Mouse (Mus musculus) frontal cortex, adult (tissue): ENCODE measurements around the gene Prkci.

Experiments used
- ATAC-seq: cut with Nextera tagmentation; 2 replicates; pipeline ENCODE4 v1.9.2; 2017; ENCODE audit warnings: mild to moderate bottlenecking, moderate library complexity, mixed read lengths; ENCODE audit not compliant: low TSS enrichment

Prkci gene

DNA sequence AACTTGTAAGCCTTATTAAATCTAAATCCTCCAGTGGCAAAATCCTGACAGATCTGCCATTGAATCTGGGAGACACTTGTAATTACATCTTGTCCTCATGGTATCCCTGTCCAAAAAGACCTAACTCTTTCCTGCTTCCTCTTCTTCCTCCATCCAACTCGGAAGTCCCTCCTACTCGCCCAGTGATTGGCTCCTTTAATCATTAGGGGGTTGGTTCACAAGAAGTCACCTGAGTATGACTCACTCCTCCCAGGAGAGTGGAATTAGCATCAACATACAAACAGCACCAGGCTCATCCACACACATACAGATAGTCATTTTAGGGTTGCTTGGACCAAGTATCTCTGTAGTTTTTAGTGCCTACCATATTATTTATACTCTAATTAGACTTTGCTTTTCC, 47.4 kb downstream of the Prkci start:
- no peak for ATAC-seq

DNA sequence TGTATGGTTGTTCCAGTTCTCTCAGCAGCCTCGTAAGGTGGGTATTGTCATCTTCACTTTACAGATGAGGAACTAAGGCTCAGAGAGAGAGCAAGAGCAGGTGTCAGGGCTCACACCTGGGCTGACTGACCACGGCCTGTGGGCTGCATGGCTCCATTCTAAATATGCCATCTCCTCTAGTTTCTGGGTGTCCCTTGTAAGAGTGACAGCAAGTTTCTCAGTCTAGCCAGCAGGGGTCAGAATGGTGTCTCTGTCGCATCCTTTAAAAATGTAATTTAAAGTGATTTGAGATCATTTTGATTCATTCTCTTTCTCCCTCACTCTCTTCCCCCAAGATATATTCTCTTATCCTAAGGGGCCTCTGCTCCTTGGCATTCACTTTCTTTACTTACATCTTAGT, 51.7 kb downstream of the Prkci start:
- no peak for ATAC-seq

DNA sequence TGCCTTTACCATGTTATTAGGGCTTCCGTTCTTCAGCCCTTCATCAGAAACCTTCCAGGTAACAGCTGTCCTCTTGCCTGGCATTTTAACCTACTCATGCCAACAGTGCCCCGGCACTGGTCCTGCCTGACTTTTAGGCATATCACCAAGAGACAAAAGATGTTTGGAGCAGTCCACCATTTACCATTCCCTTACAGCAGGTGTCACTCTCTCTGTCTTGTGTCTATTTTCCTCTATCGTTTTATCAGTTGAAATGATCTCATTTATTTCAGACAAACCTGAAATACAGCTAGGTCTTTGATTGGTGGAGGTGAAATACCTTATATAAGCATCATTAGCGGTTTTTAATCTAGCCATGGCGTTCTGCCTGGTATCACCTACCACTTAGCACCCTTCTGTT, 53.5 kb downstream of the Prkci start:
- ATAC-seq: peak; percentile 16; the same call in 1 of the 2 replicates

DNA sequence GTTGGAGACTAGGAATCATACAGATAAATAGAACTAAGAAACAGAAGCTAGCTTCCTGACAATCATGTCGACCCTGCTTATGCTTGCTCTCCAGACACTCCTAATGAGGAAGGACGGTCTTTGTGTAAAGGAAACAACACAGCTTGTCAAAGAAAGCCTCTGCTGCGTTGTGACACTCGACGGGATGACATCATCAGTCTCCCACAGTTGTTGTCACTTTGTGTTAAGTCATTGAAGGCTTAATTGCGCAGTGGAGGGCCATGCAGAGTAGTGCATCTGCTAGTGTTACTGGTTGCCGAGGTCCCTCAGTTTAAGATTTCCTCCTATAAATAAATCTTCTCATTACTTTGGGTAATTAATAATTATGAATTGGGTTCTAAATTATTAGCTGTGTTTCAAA, 54.8 kb downstream of the Prkci start:
- no peak for ATAC-seq

DNA sequence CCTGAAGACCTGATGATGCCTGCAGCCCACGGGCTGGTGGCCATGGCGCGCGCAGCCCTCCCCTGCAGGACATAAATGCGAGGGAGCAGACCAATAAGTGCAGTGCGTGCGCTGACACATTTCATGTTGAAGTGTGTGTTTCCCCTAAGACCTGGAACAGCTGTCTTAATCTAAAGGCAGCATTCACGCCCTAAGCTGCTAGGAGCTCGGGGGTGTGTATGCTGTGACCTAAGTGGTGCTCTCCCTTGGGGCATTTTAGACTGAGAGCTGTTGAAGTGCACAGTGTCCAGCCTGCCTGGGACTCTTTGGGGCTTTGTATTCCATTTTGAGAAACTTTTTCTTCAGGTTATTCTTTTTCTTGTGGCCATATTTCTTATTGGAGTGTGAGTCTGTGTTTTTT, 56.2 kb downstream of the Prkci start:
- ATAC-seq: no peak

DNA sequence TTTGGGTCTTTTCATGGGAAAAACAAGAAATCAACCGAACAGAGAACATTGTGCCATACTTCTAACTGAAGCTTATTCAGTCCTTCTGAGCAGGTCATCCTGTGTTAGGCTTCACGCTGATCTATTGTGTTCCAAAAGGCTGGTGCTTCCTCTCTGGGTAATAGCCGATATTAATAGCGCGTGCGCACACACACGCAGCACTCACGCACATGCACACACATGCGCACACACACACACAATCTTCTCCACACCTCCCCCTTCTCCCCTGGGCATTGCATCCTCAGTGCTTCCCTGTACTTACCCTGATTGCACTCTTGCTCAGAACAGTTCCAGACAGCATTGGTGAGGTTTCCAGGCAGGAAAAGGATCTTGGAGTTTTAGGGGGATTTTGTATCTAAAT, 57.6 kb downstream of the Prkci start:
- no peak for ATAC-seq

DNA sequence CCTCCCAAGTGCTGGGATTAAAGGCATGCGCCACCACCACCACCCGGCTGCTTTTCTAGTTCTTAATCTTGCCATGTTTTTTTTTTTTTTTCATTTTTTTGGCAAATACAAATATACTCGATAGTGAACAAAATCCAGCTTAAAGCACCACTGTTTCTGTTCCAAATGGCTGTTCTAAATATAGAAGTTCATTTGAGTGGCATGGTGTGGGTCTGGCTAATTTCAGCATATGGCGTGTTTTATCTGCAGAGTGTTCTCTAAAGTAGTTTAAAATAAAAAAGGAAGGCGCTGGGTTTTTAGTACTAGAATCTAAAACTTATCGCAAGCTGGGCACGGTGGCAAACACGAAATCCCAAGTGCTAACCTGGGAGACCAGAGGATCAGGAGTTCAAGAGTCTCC, 59.3 kb downstream of the Prkci start:
- peak; percentile 53 for ATAC-seq

DNA sequence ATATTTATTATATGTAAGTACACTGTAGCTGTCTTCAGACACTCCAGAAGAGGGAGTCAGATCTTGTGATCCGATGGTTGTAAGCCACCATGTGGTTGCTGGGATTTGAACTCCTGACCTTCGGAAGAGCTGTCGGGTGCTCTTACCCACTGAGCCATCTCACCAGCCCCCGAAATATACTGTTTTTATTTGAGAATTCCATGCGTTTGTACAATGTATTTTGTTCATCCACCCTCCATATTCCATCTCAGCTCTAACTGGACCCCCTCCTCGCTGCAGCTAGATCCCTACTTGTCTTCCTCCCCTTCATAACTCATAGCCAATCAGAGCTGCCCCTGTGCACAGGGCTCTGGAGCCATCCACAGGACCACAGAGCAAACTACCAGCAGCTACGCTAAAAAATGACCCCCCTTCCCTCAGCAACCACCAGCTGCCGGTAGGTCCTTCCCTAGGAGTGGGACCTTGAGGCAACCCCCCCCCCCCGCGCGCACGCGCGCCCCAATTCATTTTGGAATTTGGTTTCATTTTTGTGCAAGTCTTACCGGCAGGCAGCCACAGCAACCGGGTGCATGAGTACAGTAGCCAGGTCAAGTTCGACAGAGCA, 60.6 kb downstream of the Prkci start:
- ATAC-seq: peak; percentile 22

DNA sequence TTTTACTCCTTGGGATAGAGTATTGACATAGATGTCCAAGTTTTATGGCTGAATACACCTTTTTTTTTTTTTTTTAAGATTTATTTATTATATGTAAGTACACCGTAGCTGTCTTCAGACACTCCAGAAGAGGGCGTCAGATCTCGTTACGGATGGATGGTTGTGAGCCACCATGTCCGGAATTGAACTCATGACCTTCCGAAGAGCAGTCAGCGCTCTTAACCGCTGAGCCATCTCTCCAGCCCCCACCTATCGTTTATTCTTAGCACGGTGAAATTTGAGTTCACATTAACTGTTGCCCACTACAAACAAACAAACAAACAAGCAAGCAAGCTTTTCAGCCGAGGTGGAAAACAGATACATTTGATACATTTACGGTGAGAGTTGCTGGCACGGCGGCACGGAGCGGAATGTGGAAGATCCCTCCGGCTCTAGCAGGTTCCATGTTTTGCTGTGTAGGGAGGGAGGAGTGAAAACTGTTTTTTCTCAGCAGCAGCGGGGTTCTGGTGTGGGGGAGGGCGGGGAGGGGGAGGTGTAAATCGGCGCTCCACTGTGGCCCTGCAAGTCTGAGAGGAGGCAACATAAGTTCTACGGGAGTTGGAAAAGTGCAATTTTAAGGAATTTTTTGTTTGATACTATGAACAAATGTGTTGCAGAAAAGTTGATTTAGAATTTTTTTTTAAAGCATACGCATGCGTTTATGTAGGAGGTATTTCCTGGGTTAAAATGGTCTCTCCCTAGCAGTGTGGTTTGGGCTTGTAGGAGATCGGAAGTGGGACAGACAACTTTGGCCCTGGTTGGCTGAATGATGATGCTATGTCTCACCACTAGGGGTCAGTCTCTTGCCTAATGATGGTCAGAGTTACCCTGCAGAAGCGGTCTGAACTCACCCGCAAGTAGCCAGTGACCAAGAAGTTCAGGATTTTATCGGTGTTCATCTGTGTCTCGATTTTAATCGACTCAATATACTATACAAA, 61.4 kb downstream of the Prkci start:
- ATAC-seq: peak; percentile 87

DNA sequence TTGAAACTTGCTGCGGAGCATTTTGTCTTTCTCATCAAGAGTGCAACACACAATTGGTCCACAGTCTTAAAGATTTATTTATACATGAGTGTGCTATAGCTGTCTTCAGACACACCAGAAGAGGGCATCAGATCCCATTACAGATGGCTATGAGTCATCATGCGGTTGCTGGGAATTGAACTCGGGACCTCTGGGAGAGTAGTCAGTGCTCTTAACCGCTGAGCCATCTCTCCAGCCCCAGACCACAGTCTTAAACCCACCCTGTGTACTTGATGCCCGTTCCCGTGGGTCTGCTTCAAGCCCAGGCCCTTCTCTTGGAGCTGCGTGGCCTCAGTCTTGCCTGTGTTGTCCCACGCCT, 65.2 kb downstream of the Prkci start:
- ATAC-seq: no peak

DNA sequence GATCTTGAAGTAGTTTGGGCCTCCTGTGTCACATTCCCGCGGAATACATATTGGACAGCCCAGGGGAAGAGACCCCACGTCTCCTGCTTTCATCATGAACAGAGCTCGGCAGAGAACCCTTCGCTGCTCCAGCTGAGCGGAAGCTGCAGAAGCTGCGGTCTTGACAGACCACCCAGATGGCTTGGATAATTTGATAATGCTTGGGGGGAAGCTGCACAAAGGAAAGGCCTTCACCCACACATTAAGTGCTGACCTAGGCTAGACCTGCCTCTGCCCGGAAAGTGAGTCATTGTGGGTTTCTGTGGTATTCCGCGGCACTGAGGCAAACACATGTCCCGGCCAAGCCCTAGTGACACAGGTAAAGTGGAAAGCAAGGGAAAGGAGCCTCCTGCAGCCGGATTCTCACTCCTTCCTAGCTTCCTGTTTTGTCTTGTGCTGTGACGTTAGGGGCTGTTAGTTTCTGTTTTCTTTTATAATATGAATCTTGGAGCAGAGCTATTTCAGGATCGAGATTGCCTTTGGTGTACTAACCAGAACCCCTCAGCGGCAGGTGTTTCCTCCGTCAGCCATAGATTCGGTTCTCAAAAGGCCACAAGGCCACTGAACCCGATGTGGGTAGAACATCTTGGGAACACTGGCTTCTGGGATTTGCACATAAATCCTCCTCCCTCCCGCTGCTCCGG, 65.7 kb downstream of the Prkci start:
- no peak for ATAC-seq

DNA sequence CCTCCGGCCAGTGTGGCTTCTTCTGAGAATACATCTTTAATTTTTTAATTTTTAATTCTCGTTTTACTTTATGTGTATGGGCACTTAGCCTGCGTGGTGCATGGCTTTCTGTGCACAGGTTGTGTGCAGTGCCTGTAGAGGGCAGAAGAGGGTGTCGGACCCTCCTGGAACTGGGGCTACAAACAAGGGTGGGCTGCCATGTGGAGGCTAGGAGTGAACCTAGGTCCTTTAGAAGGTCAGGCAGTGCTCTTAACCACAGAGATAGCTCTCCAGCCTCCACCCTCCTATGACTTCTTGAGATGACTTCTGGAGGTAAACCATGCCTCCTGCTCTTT, 66.2 kb downstream of the Prkci start:
- ATAC-seq: no peak

DNA sequence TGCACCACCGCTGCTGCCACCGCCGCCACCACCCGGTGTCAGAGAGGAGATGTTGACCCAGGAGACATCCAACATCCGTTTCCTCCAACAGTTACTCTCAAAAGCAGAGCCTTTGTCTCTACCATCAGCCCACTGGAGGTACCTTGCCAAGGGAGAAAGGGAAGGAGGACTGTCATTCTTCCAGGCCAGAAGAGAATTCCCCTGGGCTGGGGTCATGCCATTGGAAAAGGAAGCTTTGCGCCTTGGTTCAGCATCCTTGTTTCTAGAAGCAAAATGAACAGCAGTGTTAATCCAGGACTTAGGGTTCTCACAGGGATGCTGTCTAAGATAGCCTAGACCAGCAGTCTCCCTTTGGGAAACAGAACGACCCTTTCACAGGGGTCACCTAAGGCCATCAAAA, 66.8 kb downstream of the Prkci start:
- no peak for ATAC-seq

DNA sequence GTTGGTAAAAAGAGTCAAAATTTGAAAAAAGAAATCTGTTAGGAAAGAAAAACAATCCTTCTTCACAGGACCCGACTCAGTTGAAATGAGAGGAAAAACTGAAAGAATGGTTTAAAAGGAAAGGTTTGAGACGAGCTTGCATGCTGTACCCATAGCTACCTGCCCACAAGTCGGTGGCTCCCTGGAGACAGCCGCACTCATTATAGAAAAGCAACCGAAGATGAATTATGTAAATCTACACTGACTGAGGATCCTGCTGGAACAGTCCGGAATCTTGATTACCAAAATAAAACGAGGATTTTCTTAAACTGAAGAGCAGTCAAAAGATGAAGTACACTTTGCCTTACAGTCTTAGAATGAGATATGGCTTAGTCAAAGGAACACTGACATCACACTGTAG, 72.9 kb downstream of the Prkci start:
- peak; percentile 98 for ATAC-seq

DNA sequence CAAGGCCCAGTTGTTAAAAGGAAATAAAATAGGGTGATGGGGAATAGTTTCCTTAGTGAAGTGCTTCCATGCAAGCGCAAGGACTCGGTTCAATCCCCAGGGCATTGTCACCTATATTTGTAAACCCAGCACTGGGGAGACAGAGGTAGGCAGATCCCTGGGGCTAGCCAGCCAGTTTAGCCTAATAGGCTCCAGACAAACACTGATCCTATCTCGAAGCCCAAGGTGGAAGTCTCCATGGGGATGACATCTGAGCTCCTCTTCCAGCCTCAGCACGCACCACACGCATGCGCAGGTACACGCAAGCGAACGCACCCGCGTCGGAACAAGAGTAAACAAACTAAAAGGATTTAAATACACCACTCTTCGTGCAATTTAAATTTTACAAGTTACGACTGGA, 76.3 kb downstream of the Prkci start:
- no peak for ATAC-seq

DNA sequence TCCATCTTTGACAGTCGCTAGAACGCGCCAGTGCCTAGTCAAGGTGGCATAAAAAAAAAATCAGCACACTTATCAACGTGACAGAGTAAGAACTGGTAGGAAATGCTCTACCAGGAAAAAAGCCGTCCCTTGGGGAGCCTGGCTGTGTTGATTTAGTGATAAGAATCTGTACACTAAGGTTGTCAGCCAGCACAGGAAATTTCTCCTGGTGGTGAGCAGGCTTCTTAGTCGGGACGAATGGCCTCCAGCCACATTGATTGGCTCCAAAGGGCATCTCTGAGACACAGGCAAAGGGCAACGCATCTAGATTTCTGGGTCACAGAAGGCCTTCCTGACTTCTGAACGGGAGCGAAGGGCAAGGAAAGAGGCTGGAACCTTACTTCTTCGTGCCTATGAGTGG, 80.3 kb downstream of the Prkci start:
- ATAC-seq: peak; percentile 38; the same call in 1 of the 2 replicates

DNA sequence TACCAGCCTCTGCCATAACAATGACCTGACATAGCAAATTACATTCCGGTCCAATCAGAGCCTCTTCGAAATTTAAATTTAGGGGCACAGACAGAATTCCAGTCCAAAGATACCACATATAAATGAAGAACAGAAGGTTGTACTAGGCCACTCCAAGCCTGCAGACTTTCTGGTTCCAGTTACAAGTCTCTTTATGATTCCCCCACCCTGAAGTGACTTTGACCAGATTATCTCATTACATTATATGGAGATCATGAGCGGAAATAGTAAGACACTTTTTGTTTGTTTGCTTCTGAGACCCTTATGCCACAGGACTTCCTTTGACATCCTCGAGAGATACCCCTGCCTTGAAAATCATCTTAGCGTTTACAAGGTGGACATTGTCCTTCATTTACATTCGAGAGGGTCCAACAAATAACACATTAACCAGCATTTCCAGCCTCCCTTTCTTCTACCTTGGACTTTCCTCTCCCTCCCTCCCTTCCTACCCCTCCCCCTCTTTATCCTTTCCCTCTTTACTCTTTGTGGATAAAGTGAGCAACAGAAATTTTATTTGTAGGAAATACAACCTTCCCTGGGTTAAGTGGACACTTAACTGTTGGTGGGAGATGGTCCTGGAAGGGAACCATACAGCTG, 81.6 kb downstream of the Prkci start:
- no peak for ATAC-seq

DNA sequence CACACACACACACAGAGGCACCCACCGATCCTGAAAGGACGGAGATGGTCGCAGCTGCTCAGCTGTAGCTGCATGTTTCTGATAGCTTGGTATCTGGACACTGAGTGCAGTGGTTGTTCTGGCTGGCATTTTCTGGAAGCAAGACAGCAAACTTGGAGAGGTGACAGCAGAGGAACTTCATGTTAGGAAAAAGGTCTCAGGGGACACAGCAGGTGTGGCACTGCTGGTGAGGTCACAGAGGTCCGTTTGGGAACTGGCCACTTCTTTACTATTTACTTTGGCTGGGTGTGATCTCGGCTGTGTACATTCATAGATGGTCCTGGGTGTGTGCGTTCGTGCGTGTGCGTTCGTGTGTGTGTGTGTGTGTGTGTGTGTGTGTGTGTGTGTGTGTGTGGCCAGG, 83.9 kb downstream of the Prkci start:
- ATAC-seq: no peak

DNA sequence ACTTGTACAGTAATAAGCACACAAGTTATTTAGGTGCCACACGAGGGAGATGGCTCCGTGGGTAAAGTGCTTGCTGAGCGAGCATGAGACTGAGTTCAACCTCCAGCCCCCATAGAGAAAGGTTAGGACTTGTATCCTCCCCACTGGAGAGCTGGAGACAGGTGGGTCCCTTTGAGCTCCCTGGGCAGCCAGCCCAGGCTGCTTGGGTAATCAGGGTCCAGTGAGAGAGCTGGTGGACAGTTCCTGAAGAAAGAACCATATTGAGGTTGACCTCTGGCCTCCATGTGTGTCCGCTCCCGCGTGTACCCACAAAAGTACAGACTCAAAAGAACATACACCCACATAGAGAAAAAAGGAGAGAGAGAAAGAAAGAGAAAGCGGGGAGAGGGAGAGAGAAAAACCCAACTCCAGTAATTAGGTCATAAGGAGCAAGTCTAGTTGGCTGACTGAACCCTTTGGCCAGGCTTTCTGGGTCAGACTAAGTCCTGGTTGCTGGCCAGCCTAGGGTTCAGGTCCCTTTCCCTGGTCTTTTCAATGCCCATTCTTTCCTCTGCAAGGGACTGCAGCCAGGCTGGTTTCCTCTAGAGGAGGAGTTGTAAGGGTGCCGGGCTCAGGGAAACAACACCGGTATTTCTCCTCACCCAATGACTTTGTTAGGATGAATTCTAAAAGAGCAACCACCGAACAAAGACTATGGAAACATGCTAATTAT, 85.4 kb downstream of the Prkci start:
- peak; percentile 50; the same call in 1 of the 2 replicates for ATAC-seq

DNA sequence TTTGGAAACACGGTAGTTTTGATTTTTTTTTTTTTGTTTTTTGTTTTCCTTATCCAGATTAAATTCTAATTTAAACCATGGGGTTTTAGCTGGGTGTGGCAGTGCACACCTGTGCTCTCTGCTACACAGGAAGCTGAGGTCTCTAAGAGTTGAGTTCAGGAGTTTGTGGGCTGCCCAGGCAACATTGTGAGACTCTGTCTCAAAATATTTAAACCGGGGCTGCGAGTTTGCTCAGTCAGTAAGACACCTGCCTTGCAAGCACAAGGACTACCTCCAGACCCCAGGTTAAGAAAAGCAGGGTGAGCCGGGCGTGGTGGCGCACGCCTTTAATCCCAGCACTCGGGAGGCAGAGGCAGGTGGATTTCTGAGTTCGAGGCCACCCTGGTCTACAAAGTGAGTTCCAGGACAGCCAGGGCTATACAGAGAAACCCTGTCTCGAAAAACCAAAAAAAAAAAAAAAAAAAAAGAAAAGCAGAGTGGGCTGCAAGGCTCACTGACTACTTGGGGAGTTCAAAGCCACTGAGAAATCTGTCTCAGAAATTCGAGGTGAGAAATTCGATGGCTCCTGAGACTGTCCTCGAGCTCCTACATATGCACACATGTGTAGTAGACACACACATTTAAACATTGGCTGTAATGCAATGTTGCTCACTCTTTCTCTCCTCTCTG, 87.4 kb downstream of the Prkci start:
- no peak for ATAC-seq
